Mouse (Mus musculus) gastrocnemius, adult 2 months (tissue): Measurements from ENCODE around the gene Cux1. TPM values are rescaled to one million over a fixed set of nuclear protein-coding genes. Genes with fewer than 3 reads are reported as not detected.

Experiments
- DNase-seq: peaks from one replicate; pipeline ENCODE4 v3.0.0; 2022
- H3K27ac ChIP-seq: fragments of 200-600 bp; 2 replicates; pipeline ENCODE4 v1.8.1; 2022; ENCODE audit warnings: mild to moderate bottlenecking
- H3K4me3 ChIP-seq: fragments of 200-600 bp; 2 replicates; pipeline ENCODE4 v1.8.1; 2022; ENCODE audit warnings: mild to moderate bottlenecking, moderate library complexity
- CTCF ChIP-seq: fragments of 200-600 bp; IDR thresholded peaks from 2 replicates; pipeline ENCODE4 v1.8.1; 2022; ENCODE audit warnings: antibody characterized with exemption, mild to moderate bottlenecking, moderate library complexity
- intact Hi-C: fragments of 180-260 bp; cut with DNase I; formaldehyde crosslinking; loops from one replicate; pipeline ENCODE4 v1.15.1; 2025
- total RNA-seq, 2 experiments: library from RNA; stranded (reverse); gene quantifications; 2 replicates each; pipeline ENCODE4 v1.2.3; 2021

Gene Cux1
- total RNA-seq, 2 experiments from 2014 or later = 80.9 to 88.2 TPM

GRCm38 (mm10) chr5:136507629-136508028 lies 59.7 kb downstream of the Cux1 start:
- no peak for TF ChIP-seq CTCF
- Histone ChIP-seq H3K27ac (no peak overlapping the region), H3K4me3 (no peak overlapping the region)
- intact Hi-C loops = no loop called here
- DNase-seq = no peak

DNA sequence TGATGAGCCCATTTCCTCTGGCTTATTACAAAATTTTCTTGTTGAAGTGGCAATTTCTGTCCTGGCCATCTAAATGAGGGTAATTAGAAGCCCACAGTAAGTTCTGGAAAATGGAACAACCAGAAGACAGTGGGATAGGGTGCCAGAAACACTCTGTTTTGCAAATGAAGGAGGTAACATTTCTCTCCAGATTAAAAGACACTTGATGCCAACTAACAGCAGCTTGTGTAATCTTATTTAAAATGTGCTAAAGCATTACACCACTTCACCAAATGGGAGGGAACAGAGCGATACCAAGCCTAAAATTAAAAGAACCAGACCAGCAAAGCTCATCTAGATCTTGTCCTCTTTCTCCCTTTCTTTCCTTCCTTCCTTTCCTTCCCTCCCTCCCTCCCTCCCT lies 61.0 kb downstream of the Cux1 start:
- intact Hi-C loops = no loop called here
- TF ChIP-seq CTCF = no peak

DNA sequence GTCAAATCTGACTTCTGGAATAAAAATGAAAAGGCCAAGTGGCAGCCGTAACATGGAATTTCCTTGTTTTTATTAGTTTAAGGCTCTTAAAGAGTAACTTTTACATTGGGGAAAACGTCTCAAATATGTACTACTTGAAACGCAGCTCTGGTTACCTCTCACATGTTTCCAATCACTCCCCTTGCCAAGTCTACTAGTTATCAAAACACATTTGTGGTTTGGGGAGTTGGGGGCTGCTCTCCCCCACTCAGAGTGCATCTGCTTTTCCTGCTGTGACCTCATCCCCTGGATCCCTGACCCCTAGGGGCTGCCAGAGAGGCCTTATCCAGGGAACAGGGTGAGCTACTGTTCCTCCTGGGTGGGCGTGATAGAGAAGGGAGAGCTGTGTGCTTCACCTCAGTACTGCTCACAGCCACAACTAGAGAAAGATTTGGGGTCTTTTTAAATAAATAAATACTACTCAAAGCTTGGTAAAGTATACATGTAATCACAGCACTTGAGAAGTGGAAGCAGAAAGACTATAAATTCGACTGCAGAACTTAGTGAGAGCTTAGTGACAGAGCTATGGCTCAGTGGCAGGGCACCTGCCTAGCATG lies 64.7 kb downstream of the Cux1 start:
- Histone ChIP-seq H3K4me3 (no peak overlapping the region), H3K27ac (peak overlapping the region; percentile 54)
- TF ChIP-seq CTCF = no peak
- no peak for DNase-seq
- intact Hi-C loops = no loop called here

More for the DNA sequence above, 61.0 kb downstream of the Cux1 start:
- no peak for DNase-seq
- Histone ChIP-seq H3K27ac (no peak overlapping the region), H3K4me3 (no peak overlapping the region)

- peak; percentile 42 for DNase-seq
- intact Hi-C loops = no loop called here
- no peak for TF ChIP-seq CTCF
- peak overlapping the region; percentile 15; the same call in 1 of the 2 replicates for H3K4me3 ChIP-seq
- H3K27ac ChIP-seq = peak overlapping the region; percentile 74
Measured at GRCm38 (mm10) chr5:136500307-136500871, 66.9 kb downstream of the Cux1 start.

- Histone ChIP-seq H3K4me3 (no peak overlapping the region), H3K27ac (no peak overlapping the region)
- no peak for DNase-seq
- TF ChIP-seq CTCF = no peak
- intact Hi-C loops = no loop called here
Measured at GRCm38 (mm10) chr5:136499316-136499715, 68.0 kb downstream of the Cux1 start.

DNA sequence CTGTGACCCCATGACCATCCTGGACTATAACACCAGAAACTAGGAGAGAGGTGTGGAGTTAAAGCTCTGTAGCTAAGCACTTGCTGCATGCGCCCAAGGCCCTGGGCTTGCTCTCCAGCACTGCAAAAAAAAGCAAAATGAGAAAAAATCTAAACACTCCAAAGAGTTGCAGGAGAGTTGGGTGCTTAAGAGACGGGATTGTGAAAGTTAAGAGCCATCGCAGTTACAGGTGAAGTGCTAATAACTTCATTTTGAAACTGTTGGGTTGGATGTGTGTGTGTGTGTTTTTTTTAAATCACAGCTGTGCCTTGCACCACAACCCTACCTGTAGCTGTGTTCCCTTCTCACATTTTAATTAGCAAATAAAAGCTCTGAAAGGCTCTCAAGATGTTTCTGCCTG lies 68.5 kb downstream of the Cux1 start:
- no peak overlapping the region for H3K27ac ChIP-seq
- TF ChIP-seq CTCF = no peak
- intact Hi-C loops = no loop called here

DNA sequence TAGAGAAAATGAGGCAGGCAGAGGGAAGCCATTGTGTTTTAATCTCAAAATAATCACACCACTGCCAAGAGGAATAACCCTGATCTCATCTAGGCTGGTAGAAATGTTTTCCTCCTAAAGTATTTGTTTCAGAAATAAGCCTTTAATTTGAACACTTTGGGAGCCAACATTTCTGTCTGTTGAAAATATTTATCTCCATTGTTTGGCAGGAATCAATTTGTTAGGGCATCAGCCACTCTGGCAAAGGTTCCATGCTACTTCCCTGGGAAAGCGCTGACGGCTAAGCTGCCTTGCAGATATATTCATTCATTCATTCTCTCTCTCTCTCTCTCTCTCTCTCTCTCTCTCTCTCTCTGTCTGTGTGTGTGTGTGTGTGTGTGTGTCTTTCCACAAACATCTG lies 70.0 kb downstream of the Cux1 start:
- Histone ChIP-seq H3K27ac (no peak overlapping the region), H3K4me3 (no peak overlapping the region)
- DNase-seq = no peak
- intact Hi-C loops = no loop called here
- no peak for TF ChIP-seq CTCF

More for the DNA sequence above, 68.5 kb downstream of the Cux1 start:
- H3K4me3 ChIP-seq = no peak overlapping the region
- DNase-seq = no peak

GRCm38 (mm10) chr5:136495581-136495980 lies 71.7 kb downstream of the Cux1 start:
- no peak for DNase-seq
- H3K4me3 ChIP-seq = no peak overlapping the region
- no peak overlapping the region for H3K27ac ChIP-seq
- no peak for TF ChIP-seq CTCF
- intact Hi-C loops = no loop called here

- no peak for DNase-seq
- no peak overlapping the region for H3K27ac ChIP-seq
- TF ChIP-seq CTCF = no peak
- no peak overlapping the region for H3K4me3 ChIP-seq
- intact Hi-C loops = no loop called here
Measured at GRCm38 (mm10) chr5:136494927-136495326, 72.4 kb downstream of the Cux1 start.

DNA sequence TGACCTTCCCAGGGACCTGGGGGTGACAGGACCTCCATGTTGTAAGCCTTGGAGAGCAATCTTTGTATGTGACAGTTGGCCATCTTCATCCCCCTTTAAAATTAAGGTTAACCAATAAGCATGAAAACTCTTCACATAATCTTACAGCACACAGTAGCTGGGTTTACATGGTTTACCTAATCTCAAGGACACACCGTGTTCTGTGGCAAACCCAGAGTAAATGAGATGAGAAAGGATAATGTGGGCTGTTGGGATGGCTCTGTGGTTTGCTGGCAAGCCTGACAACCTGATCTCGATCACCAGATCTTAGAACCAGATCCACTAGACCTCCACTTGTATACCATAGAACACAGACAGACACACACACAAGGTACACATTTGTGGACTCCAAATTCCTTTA lies 73.0 kb downstream of the Cux1 start:
- Histone ChIP-seq H3K27ac (no peak overlapping the region), H3K4me3 (no peak overlapping the region)
- DNase-seq = no peak
- no peak for TF ChIP-seq CTCF
- intact Hi-C loops = no loop called here

DNA sequence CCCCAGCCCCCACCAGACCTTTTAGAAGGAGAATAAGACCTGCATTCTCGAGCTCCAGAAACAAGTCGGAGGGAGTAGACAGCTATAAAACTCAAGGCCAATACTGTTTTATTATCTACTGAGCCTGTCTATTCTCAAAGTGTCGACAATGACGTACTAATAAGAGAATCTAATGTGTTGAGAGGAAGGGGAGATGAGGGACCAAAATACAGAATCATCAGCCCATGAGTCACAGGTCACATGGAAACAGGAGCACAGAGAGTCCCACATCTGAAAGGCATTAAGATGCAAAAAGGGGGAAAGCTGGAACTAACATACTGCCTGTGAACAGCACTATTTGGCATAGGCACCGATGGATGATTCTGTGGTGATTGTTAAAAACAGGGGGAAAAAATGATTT lies 77.8 kb downstream of the Cux1 start:
- DNase-seq = no peak
- no peak for TF ChIP-seq CTCF
- no peak overlapping the region for H3K4me3 ChIP-seq
- no peak overlapping the region for H3K27ac ChIP-seq
- intact Hi-C loops = no loop called here

DNA sequence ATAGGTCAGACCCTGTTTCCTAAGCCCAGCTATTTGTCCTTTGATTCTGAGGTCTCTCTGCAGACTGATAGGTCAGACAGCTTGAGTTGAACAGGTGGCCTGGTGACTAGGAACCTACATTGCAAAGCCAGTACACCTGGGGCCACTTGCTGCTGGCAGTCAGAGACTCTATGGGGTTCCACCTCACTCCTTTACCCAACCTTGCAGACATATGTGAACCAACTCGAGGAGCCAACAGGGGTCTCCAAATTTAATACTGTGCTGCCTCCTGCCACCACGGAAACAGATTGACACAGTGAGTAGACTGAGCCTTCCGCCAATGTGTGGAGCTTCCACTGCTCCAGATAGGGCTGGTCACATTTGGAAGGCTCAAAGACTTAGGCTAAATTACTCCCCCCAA lies 78.6 kb downstream of the Cux1 start:
- no peak for TF ChIP-seq CTCF
- DNase-seq = no peak
- intact Hi-C loops = no loop called here
- no peak overlapping the region for H3K4me3 ChIP-seq
- no peak overlapping the region for H3K27ac ChIP-seq

DNA sequence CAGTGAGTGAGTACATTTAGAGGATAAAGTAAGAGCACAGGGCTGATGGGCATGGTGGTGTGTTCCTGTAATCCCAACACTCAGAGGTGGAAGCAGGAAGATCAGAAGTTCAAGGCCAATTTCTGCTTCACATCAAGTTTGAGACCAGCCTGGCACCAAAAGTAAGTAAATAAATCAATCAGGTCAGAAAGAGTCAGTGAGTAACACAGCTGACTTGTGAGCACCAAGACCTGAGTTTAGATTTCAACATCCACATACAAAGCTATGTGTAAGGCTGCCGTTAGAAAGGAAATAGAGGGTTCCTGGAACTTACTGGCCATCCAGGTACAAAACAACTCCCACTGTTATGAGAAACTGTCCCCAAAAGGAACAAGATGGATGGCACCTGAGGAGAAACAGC lies 79.1 kb downstream of the Cux1 start:
- TF ChIP-seq CTCF = no peak
- H3K4me3 ChIP-seq = no peak overlapping the region
- intact Hi-C loops = no loop called here
- no peak for DNase-seq
- H3K27ac ChIP-seq = no peak overlapping the region
